Mouse (Mus musculus) MEL (cell line): ENCODE data around the gene Gm45902. TPM values are rescaled to one million over a fixed set of nuclear protein-coding genes. Genes with fewer than 3 reads are reported as not detected.

Source experiments
- DNase-seq: peaks from one replicate; pipeline ENCODE4 v3.0.0; 2011; ENCODE audit warnings: low read depth, low spot score
- H3K27ac ChIP-seq: 2 replicates; pipeline ENCODE4 v1.5.1; 2012; ENCODE audit warnings: low read depth, mild to moderate bottlenecking, control low read depth, low read length, moderate library complexity; ENCODE audit not compliant: control insufficient read depth
- H3K27me3 ChIP-seq, 2 experiments: fragments of 150-350 bp in 1 of 2; sonication (generic) in 1 of 2; 2 replicates each; pipeline ENCODE4 v1.6.1; 2012; ENCODE audit warnings: low read length in 2 of 2, mild to moderate bottlenecking in 2 of 2, improper control_type of control experiment in 1 of 2, moderate library complexity in 1 of 2; ENCODE audit not compliant: insufficient read depth in 2 of 2, control insufficient read depth in 1 of 2
- H3K36me3 ChIP-seq, 2 experiments: 2 replicates each; pipeline ENCODE4 v1.6.1; 2012 to 2014; ENCODE audit warnings: low read length in 2 of 2, improper control_type of control experiment in 1 of 2, inconsistent platforms in 1 of 2, mild to moderate bottlenecking in 1 of 2; ENCODE audit not compliant: insufficient read depth in 2 of 2, control insufficient read depth in 1 of 2
- H3K4me1 ChIP-seq, 2 experiments: fragments of 150-350 bp in 1 of 2; sonication (generic) in 1 of 2; 2 replicates each; pipeline ENCODE4 v1.6.1; 2012; ENCODE audit warnings: low read length in 2 of 2, improper control_type of control experiment in 1 of 2, mild to moderate bottlenecking in 1 of 2; ENCODE audit not compliant: insufficient read depth in 2 of 2, control insufficient read depth in 1 of 2
- H3K4me3 ChIP-seq, 2 experiments: fragments of 150-350 bp in 1 of 2; sonication (generic) in 1 of 2; 2 replicates each; pipeline ENCODE4 v1.5.1; 2012; ENCODE audit warnings: low read depth in 2 of 2, low read length in 2 of 2, mild to moderate bottlenecking in 2 of 2, moderate library complexity in 2 of 2, control low read depth in 1 of 2, improper control_type of control experiment in 1 of 2; ENCODE audit not compliant: control insufficient read depth in 1 of 2, insufficient read depth in 1 of 2
- H3K79me2 ChIP-seq: 2 replicates; pipeline ENCODE4 v1.6.1; 2012; ENCODE audit warnings: mild to moderate bottlenecking, low read length, moderate library complexity; ENCODE audit not compliant: control insufficient read depth, poor library complexity, insufficient read depth
- H3K9ac ChIP-seq: 2 replicates; pipeline ENCODE4 v1.6.1; 2012; ENCODE audit warnings: low read depth, mild to moderate bottlenecking, control low read depth, low read length, moderate library complexity; ENCODE audit not compliant: control insufficient read depth, poor library complexity, severe bottlenecking
- H3K9me3 ChIP-seq: fragments of 150-350 bp; sonication (generic); replicated peaks from 2 replicates; pipeline ENCODE4 v1.6.1; 2012; ENCODE audit warnings: mild to moderate bottlenecking, low read length, improper control_type of control experiment, moderate library complexity; ENCODE audit not compliant: insufficient read depth
- CHD1 ChIP-seq: IDR thresholded peaks from 2 replicates; pipeline ENCODE4 v1.6.1; 2012; ENCODE audit warnings: low read depth, mild to moderate bottlenecking, inconsistent platforms, low read length, improper control_type of control experiment
- E2F4 ChIP-seq: IDR thresholded peaks from 2 replicates; pipeline ENCODE4 v1.6.1; 2011; ENCODE audit warnings: low read depth, low read length, improper control_type of control experiment, borderline replicate concordance
- EP300 ChIP-seq, 2 experiments: IDR thresholded peaks; 2 replicates each; pipeline ENCODE4 v1.6.1; 2011; ENCODE audit warnings: improper control_type of control experiment in 2 of 2, low read length in 2 of 2, low read depth in 1 of 2, mild to moderate bottlenecking in 1 of 2
- MAZ ChIP-seq: IDR thresholded peaks from 2 replicates; pipeline ENCODE4 v1.6.1; 2012; ENCODE audit warnings: low read depth, mild to moderate bottlenecking, inconsistent platforms, low read length, improper control_type of control experiment
- MEF2A ChIP-seq: IDR thresholded peaks from 2 replicates; pipeline ENCODE4 v1.6.1; 2014; ENCODE audit warnings: low read depth, mild to moderate bottlenecking, inconsistent platforms, low read length, improper control_type of control experiment; ENCODE audit not compliant: poor library complexity, insufficient replicate concordance, severe bottlenecking; ENCODE audit errors: extremely low read depth
- POLR2AphosphoS2 ChIP-seq: IDR thresholded peaks from 2 replicates; pipeline ENCODE4 v1.6.1; 2011; ENCODE audit warnings: low read length, improper control_type of control experiment
- POLR2AphosphoS5 ChIP-seq: IDR thresholded peaks from 2 replicates; pipeline ENCODE4 v1.6.1; 2012; ENCODE audit warnings: low read depth, borderline replicate concordance, mild to moderate bottlenecking, inconsistent platforms, low read length, moderate library complexity, mixed read lengths
- RAD21 ChIP-seq: IDR thresholded peaks from 2 replicates; pipeline ENCODE4 v1.6.1; 2011; ENCODE audit warnings: mild to moderate bottlenecking, low read depth, low read length, improper control_type of control experiment
- SIN3A ChIP-seq: IDR thresholded peaks from 2 replicates; pipeline ENCODE4 v1.6.1; 2012; ENCODE audit warnings: low read length, improper control_type of control experiment, inconsistent platforms
- UBTF ChIP-seq: IDR thresholded peaks from 2 replicates; pipeline ENCODE4 v1.6.1; 2012; ENCODE audit warnings: low read depth, mild to moderate bottlenecking, inconsistent platforms, low read length, improper control_type of control experiment, moderate library complexity, borderline replicate concordance; ENCODE audit not compliant: insufficient read depth
- ZMIZ1 ChIP-seq: IDR thresholded peaks from 2 replicates; pipeline ENCODE4 v1.6.1; 2012; ENCODE audit warnings: low read depth, mild to moderate bottlenecking, inconsistent platforms, low read length, improper control_type of control experiment, moderate library complexity
- polyA plus RNA-seq, 2 experiments: library from polyadenylated mRNA; stranded (reverse) in 1 of 2; unstranded in 1 of 2; fragments of >175 nt in 1 of 2; fragments of >200 nt in 1 of 2; gene quantifications; 2 replicates each; pipeline versions ENCODE4 v1.2.1 to v1.2.4; 2012; ENCODE audit warnings: low replicate concordance in 2 of 2, low read depth in 1 of 2; ENCODE audit not compliant: insufficient read length in 2 of 2, insufficient read depth in 1 of 2, missing spikeins in 1 of 2
- total RNA-seq: library from RNA; depleted of rRNA; stranded (reverse); fragments of 300-350 nt; gene quantifications from 2 replicates; pipeline ENCODE4 v1.2.3, GENCODE M21; 2012

Gm45902 gene
- total and polyA plus RNA-seq, 3 experiments, result 3.6 to 3.8 TPM; not detected in 1

DNA sequence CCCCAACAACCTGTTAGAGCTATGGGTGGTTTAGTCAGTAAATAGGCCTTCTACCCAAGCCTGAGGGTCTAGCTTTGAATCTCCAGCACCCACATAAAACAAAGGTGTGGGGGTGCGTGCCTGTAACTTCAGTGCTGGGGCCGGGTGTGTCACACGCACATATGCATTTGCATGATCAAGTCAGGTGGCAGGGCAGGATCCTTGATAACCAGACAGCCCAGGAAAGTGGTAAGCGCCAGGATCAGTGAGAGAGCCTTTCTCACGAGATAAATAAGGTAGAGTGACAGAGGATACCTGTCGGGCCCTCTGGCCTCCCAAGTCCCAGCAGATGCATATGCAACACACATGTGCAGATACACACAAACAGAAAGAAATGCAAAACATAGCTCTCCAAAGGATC is 13.0 kb downstream of the Gm45902 start:
- no peak for TF ChIP-seq ZMIZ1
- no peak overlapping the region for H3K27ac ChIP-seq
- H3K4me3 ChIP-seq, result no peak overlapping the region
- no peak for DNase-seq
- no peaks in the 10 kb centered on the region; the same call in 1 of the 2 replicates for H3K79me2 ChIP-seq
- H3K36me3 ChIP-seq, result peaks cover 0 to 25% of the 10 kb centered on the region in 2 experiments; a peak in 3 of 4 replicates
- H3K4me1 ChIP-seq, result no peaks in the 10 kb centered on the region
- H3K27me3 ChIP-seq, result no peaks in the 10 kb centered on the region
- H3K9me3 ChIP-seq, result no peaks in the 10 kb centered on the region
- H3K9ac ChIP-seq, result no peak overlapping the region

DNA sequence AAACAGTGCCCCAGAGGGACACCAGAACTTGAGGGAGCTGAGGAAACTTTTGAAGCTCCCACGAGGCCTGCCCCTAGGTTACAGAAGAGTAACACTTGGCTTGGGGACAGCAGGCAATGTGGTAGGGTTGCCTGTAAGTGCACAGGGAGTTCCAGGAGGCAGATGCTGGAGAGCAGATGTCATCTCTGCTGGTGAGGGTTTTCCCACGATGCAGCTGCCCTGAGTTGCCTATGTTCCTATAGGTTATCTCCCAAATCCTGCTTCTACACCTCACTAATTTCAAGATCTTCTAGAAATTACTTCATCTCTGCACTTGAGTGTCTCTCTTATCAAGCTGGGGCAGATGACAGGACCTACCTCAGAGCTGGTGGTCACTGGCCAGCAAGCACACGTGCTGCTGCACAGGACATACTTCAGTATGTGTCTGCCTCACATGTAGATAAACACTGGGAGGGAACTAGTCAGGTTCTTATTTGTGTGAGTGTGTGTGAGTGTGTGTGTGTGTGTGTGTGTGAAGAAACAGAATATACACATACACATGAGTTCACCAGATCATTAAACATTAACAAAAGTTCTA is 18.7 kb downstream of the Gm45902 start:
- TF ChIP-seq EP300 (IDR thresholded peaks at IDR 0.05; ENCODE audit: low read depth in 1 of 2, low read length in 2 of 2), result no peak
- TF ChIP-seq UBTF, result no peak
- TF ChIP-seq POLR2AphosphoS2, result no peak
- no peak for TF ChIP-seq CHD1
- TF ChIP-seq, all 39 proteins: peak for 0

DNA sequence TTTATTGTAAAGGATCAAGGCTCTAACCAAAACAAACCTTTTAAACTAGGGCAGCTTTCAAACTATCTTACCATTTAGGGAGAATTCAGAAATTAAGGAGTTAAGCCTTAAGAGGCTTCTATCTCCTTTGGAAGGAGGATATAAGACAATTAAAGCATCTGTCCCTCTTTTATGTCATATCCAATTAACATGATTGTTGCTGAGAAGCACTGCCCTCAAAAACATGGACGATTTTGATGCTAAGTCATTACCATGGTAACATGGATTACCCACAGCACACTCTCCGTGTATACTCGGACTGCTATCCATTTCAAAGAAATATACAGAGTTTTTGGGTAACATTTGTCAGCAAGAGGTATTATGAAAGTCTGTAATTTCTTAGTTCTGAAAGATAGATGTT is 22.8 kb downstream of the Gm45902 start:
- Histone ChIP-seq H3K4me1 (no peaks in the 10 kb centered on the region), H3K4me3 (no peak overlapping the region), H3K27ac (no peak overlapping the region), H3K9me3 (no peaks in the 10 kb centered on the region), H3K27me3 (no peaks in the 10 kb centered on the region), H3K9ac (no peak overlapping the region), H3K79me2 (no peaks in the 10 kb centered on the region), H3K36me3 (peaks cover 0 to 21% of the 10 kb centered on the region in 2 experiments; a peak in 2 of 4 replicates)
- TF ChIP-seq SIN3A (no peak), MAZ (no peak), RAD21 (no peak), E2F4 (no peak), MEF2A (no peak), POLR2AphosphoS5 (no peak)
- no peak for DNase-seq

More for the DNA sequence above, 18.7 kb downstream of the Gm45902 start:
- Histone ChIP-seq H3K4me1 (no peaks in the 10 kb centered on the region), H3K79me2 (no peaks in the 10 kb centered on the region; the same call in 1 of the 2 replicates), H3K4me3 (no peak overlapping the region), H3K27ac (no peak overlapping the region), H3K9ac (no peak overlapping the region), H3K27me3 (no peaks in the 10 kb centered on the region), H3K9me3 (no peaks in the 10 kb centered on the region), H3K36me3 (peaks cover 0 to 26% of the 10 kb centered on the region in 2 experiments; a peak in 3 of 4 replicates)
- DNase-seq, result no peak
